Mouse (Mus musculus) hindbrain, embryonic 16.5 days (tissue): ENCODE data around the gene Acta2. TPM values are rescaled to one million over a fixed set of nuclear protein-coding genes. Genes with fewer than 3 reads are reported as not detected.
"Not testable (repeated sequence)": the region's sequence is repeated elsewhere in the genome, so short reads cannot be mapped to it uniquely, and the experiment has no call there.

Experiments
- ATAC-seq: fragments of 200-750 bp; cut with Nextera tagmentation; 2 replicates; pipeline ENCODE4 v1.8.0; 2017; ENCODE audit warnings: moderate TSS enrichment, moderate library complexity
- H3K27ac ChIP-seq: fragments of 300-500 bp; sonication (generic); 2 replicates; pipeline ENCODE4 v1.5.1; 2014; ENCODE audit warnings: low read depth, mild to moderate bottlenecking, control low read depth, low read length, moderate library complexity
- H3K27me3 ChIP-seq: fragments of 300-500 bp; sonication (generic); replicated peaks from 2 replicates; pipeline ENCODE4 v1.6.1; 2014; ENCODE audit warnings: low read length; ENCODE audit not compliant: control insufficient read depth, insufficient read depth
- H3K36me3 ChIP-seq: fragments of 300-500 bp; sonication (generic); 2 replicates; pipeline ENCODE4 v1.6.1; 2014; ENCODE audit warnings: mild to moderate bottlenecking, low read length, moderate library complexity, mixed read lengths; ENCODE audit not compliant: control insufficient read depth, insufficient read depth
- H3K4me1 ChIP-seq: fragments of 300-500 bp; sonication (generic); 2 replicates; pipeline ENCODE4 v1.6.1; 2014; ENCODE audit warnings: low read depth, low read length; ENCODE audit not compliant: control insufficient read depth, insufficient read depth
- H3K4me2 ChIP-seq: fragments of 300-500 bp; sonication (generic); 2 replicates; pipeline ENCODE4 v1.6.1; 2014; ENCODE audit warnings: mild to moderate bottlenecking, low read length, control low read depth, moderate library complexity
- H3K4me3 ChIP-seq: fragments of 300-500 bp; sonication (generic); 2 replicates; pipeline ENCODE4 v1.5.1; 2014; ENCODE audit warnings: mild to moderate bottlenecking, low read length, control low read depth, moderate library complexity
- H3K9ac ChIP-seq: fragments of 300-500 bp; sonication (generic); 2 replicates; pipeline ENCODE4 v1.6.1; 2014; ENCODE audit warnings: low read depth, mild to moderate bottlenecking, control low read depth, low read length, moderate library complexity
- H3K9me3 ChIP-seq: fragments of 300-500 bp; sonication (generic); 2 replicates; pipeline ENCODE4 v1.6.1; 2014; ENCODE audit warnings: mild to moderate bottlenecking, low read length, moderate library complexity; ENCODE audit not compliant: control insufficient read depth
- WGBS: fragments of 180-500 bp; shearing (Covaris S2); extraction: QIAGEN DNeasy Blood & Tissue Kit; methylation state at CpG from one replicate; pipeline ENCODE4 v1.1.7; 2014; 5-methylcytosine and 5-hydroxymethylcytosine counted together
- polyA plus RNA-seq: library from polyadenylated mRNA; unstranded; fragments of >200 nt; fragmentation: Nextera tagmentation; extraction: Ambion mirVana; gene quantifications from 2 replicates; pipeline ENCODE4 v1.2.1, GENCODE M21; 2015

The Acta2 gene
- polyA plus RNA-seq, 1 experiment from 2014 or later = 17.6 TPM

- ATAC-seq = peak; percentile 54; the same call in 1 of the 2 replicates
- H3K4me3 ChIP-seq = no peak overlapping the region
- WGBS = 57% methylated on average over 5 of the region's 5 CpGs
- no peak overlapping the region for H3K4me2 ChIP-seq
- no peaks in the 10 kb centered on the region for H3K27me3 ChIP-seq
- H3K9me3 ChIP-seq = no peaks in the 10 kb centered on the region
- no peak overlapping the region for H3K9ac ChIP-seq
- H3K4me1 ChIP-seq = peaks cover 5% of the 10 kb centered on the region
- H3K27ac ChIP-seq = no peak overlapping the region
- no peaks in the 10 kb centered on the region for H3K36me3 ChIP-seq
These were observed 38.4 kb downstream of the Acta2 start for GRCm38 (mm10) chr19:34216956-34217355.

- Histone ChIP-seq H3K4me2 (no peak overlapping the region), H3K9me3 (no peaks in the 10 kb centered on the region), H3K9ac (no peak overlapping the region), H3K27me3 (no peaks in the 10 kb centered on the region), H3K27ac (no peak overlapping the region), H3K4me3 (no peak overlapping the region), H3K4me1 (peaks cover 5% of the 10 kb centered on the region), H3K36me3 (no peaks in the 10 kb centered on the region)
- no peak for ATAC-seq
- 57% methylated on average over 4 of the region's 4 CpGs for WGBS
These were observed 41.3 kb downstream of the Acta2 start for GRCm38 (mm10) chr19:34214136-34214535.

GRCm38 (mm10) chr19:34213251-34213645 lies 42.1 kb downstream of the Acta2 start:
- no peak for ATAC-seq
- H3K9me3 ChIP-seq = no peaks in the 10 kb centered on the region
- no peak overlapping the region for H3K4me3 ChIP-seq
- H3K36me3 ChIP-seq = no peaks in the 10 kb centered on the region
- no peak overlapping the region for H3K4me2 ChIP-seq
- H3K27me3 ChIP-seq = no peaks in the 10 kb centered on the region
- H3K9ac ChIP-seq = no peak overlapping the region
- H3K27ac ChIP-seq = no peak overlapping the region
- H3K4me1 ChIP-seq = peaks cover 5% of the 10 kb centered on the region

- Histone ChIP-seq H3K4me1 (peaks cover 5% of the 10 kb centered on the region), H3K4me3 (no peak overlapping the region), H3K9ac (no peak overlapping the region), H3K27ac (no peak overlapping the region), H3K36me3 (no peaks in the 10 kb centered on the region), H3K27me3 (no peaks in the 10 kb centered on the region), H3K9me3 (no peaks in the 10 kb centered on the region), H3K4me2 (no peak overlapping the region)
- no peak for ATAC-seq
- WGBS = 90% methylated on average over 12 of the region's 12 CpGs
These were observed 42.7 kb downstream of the Acta2 start for GRCm38 (mm10) chr19:34212489-34213250.

GRCm38 (mm10) chr19:34210841-34211240 lies 44.5 kb downstream of the Acta2 start:
- no peak overlapping the region for H3K4me3 ChIP-seq
- H3K27me3 ChIP-seq = no peaks in the 10 kb centered on the region
- H3K9me3 ChIP-seq = no peaks in the 10 kb centered on the region
- no peak overlapping the region for H3K4me2 ChIP-seq
- no peak overlapping the region for H3K9ac ChIP-seq
- no peaks in the 10 kb centered on the region for H3K36me3 ChIP-seq
- 65% methylated on average over 2 of the region's 2 CpGs for WGBS
- H3K4me1 ChIP-seq = no peaks in the 10 kb centered on the region
- no peak overlapping the region for H3K27ac ChIP-seq
- ATAC-seq = no peak

- Histone ChIP-seq H3K4me2 (no peak overlapping the region), H3K27me3 (no peaks in the 10 kb centered on the region), H3K4me1 (no peaks in the 10 kb centered on the region), H3K4me3 (no peak overlapping the region), H3K27ac (no peak overlapping the region), H3K9me3 (no peaks in the 10 kb centered on the region), H3K36me3 (no peaks in the 10 kb centered on the region), H3K9ac (no peak overlapping the region)
- no peak for ATAC-seq
- WGBS = 83% methylated on average over 8 of the region's 8 CpGs
These were observed 45.3 kb downstream of the Acta2 start for GRCm38 (mm10) chr19:34209930-34210581.

- WGBS = 84% methylated on average over 3 of the region's 3 CpGs
- Histone ChIP-seq H3K36me3 (no peaks in the 10 kb centered on the region), H3K9me3 (no peaks in the 10 kb centered on the region), H3K27me3 (no peaks in the 10 kb centered on the region), H3K4me2 (no peak overlapping the region), H3K9ac (no peak overlapping the region), H3K4me3 (no peak overlapping the region), H3K4me1 (no peaks in the 10 kb centered on the region), H3K27ac (no peak overlapping the region)
- no peak for ATAC-seq
These were observed 46.4 kb downstream of the Acta2 start for GRCm38 (mm10) chr19:34209031-34209430.

GRCm38 (mm10) chr19:34206760-34207440 lies 48.5 kb downstream of the Acta2 start:
- ATAC-seq = no peak
- no peak overlapping the region for H3K9ac ChIP-seq
- no peaks in the 10 kb centered on the region for H3K36me3 ChIP-seq
- H3K27me3 ChIP-seq = no peaks in the 10 kb centered on the region
- 86% methylated on average over 8 of the region's 8 CpGs for WGBS
- no peaks in the 10 kb centered on the region for H3K4me1 ChIP-seq
- no peak overlapping the region for H3K4me3 ChIP-seq
- H3K4me2 ChIP-seq = no peak overlapping the region
- H3K9me3 ChIP-seq = no peaks in the 10 kb centered on the region
- no peak overlapping the region for H3K27ac ChIP-seq

GRCm38 (mm10) chr19:34206128-34206527 lies 49.3 kb downstream of the Acta2 start:
- ATAC-seq, H3K4me2 ChIP-seq, H3K27ac ChIP-seq, H3K36me3 ChIP-seq, H3K4me1 ChIP-seq, H3K4me3 ChIP-seq, H3K9ac ChIP-seq, H3K27me3 ChIP-seq, H3K9me3 ChIP-seq: not testable (repeated sequence)
- 69% methylated on average over 4 of the region's 4 CpGs for WGBS
